Mouse (Mus musculus) frontal cortex, postnatal 10 days (tissue): ENCODE results near the gene Mfap5.
"Not testable (repeated sequence)": the region's sequence is repeated elsewhere in the genome, so short reads cannot be mapped to it uniquely, and the experiment has no call there.

Experiments used
- DNase-seq, 2 experiments: peaks; one replicate each; pipeline ENCODE4 v3.0.0; 2022; ENCODE audit warnings: low spot score in 2 of 2, mixed read lengths in 1 of 2

Mfap5 gene

GRCm38 (mm10) chr6:122512914-122513878, 7.6 kb downstream of the Mfap5 start:
- no peak for DNase-seq

GRCm38 (mm10) chr6:122514312-122514711, 8.7 kb downstream of the Mfap5 start:
- DNase-seq: no peak

GRCm38 (mm10) chr6:122515762-122516161, 10.1 kb downstream of the Mfap5 start:
- not testable (repeated sequence) for DNase-seq

- DNase-seq: no peak
These were observed 12.0 kb downstream of the Mfap5 start for GRCm38 (mm10) chr6:122517668-122518067.

GRCm38 (mm10) chr6:122519384-122519783, 13.7 kb downstream of the Mfap5 start:
- no peak for DNase-seq

- no peak for DNase-seq
These were observed 16.9 kb downstream of the Mfap5 start for GRCm38 (mm10) chr6:122522595-122522994.

- no peak for DNase-seq
These were observed 17.6 kb downstream of the Mfap5 start for GRCm38 (mm10) chr6:122523289-122523688.

GRCm38 (mm10) chr6:122527596-122527995, 22.0 kb downstream of the Mfap5 start:
- DNase-seq: no peak

GRCm38 (mm10) chr6:122528136-122528535, 22.5 kb downstream of the Mfap5 start:
- no peak for DNase-seq

- no peak for DNase-seq
These were observed 26.0 kb downstream of the Mfap5 start for GRCm38 (mm10) chr6:122531466-122532174.

GRCm38 (mm10) chr6:122532883-122533302, 27.2 kb downstream of the Mfap5 start:
- no peak for DNase-seq

GRCm38 (mm10) chr6:122534032-122534431, 28.4 kb downstream of the Mfap5 start:
- no peak for DNase-seq

- no peak for DNase-seq
These were observed 33.9 kb downstream of the Mfap5 start for GRCm38 (mm10) chr6:122539564-122539963.

- not testable (repeated sequence) for DNase-seq
These were observed 36.8 kb downstream of the Mfap5 start for GRCm38 (mm10) chr6:122542459-122542858.

- no peak for DNase-seq
These were observed 37.9 kb downstream of the Mfap5 start for GRCm38 (mm10) chr6:122543574-122543973.

- DNase-seq: no peak
These were observed 39.0 kb downstream of the Mfap5 start for GRCm38 (mm10) chr6:122544672-122545071.

- DNase-seq: no peak
These were observed 39.7 kb downstream of the Mfap5 start for GRCm38 (mm10) chr6:122545289-122545882.

GRCm38 (mm10) chr6:122545948-122546347, 40.3 kb downstream of the Mfap5 start:
- no peak for DNase-seq

- no peak for DNase-seq
These were observed 48.0 kb downstream of the Mfap5 start, which contains the start of gene Aicda for GRCm38 (mm10) chr6:122553606-122554005. Gene Aicda (plus strand): TSS chr6:122553801.

- no peak for DNase-seq
These were observed 48.5 kb downstream of the Mfap5 start for GRCm38 (mm10) chr6:122554102-122554501.

GRCm38 (mm10) chr6:122555266-122555665, 49.6 kb downstream of the Mfap5 start:
- no peak for DNase-seq

- peak; percentile 36 to 55 for DNase-seq
These were observed 51.4 kb downstream of the Mfap5 start for GRCm38 (mm10) chr6:122556959-122557561.
